Mouse (Mus musculus): ENCODE measurements around the gene Kcnj15. TPM values are rescaled to one million over a fixed set of nuclear protein-coding genes. Genes with fewer than 3 reads are reported as not detected.

Gene Kcnj15
- total RNA-seq, 4 experiments from 2014 or later: 0.63 to 0.97 (median 0.79) TPM

GRCm38 (mm10) chr16:95245499-95245898 is 11.9 kb upstream of the Kcnj15 start:
- DNase-seq (ENCODE audit: low spot score): no peak

- DNase-seq (ENCODE audit: low spot score): no peak
Observed at GRCm38 (mm10) chr16:95248646-95249045, 8.7 kb upstream of the Kcnj15 start.

- no peak for DNase-seq (ENCODE audit: low spot score)
Observed at GRCm38 (mm10) chr16:95256648-95257047, 710 bp upstream of the Kcnj15 start.

- DNase-seq (ENCODE audit: low spot score): no peak
Observed at GRCm38 (mm10) chr16:95258100-95258499, 742 bp downstream of the Kcnj15 start.

GRCm38 (mm10) chr16:95259505-95259904 is 2.1 kb downstream of the Kcnj15 start:
- no peak for DNase-seq (ENCODE audit: low spot score)

GRCm38 (mm10) chr16:95260693-95261092 is 3.3 kb downstream of the Kcnj15 start:
- DNase-seq (ENCODE audit: low spot score): no peak

GRCm38 (mm10) chr16:95261807-95262206 is 4.4 kb downstream of the Kcnj15 start:
- no peak for DNase-seq (ENCODE audit: low spot score)

- no peak for DNase-seq (ENCODE audit: low spot score)
Observed at GRCm38 (mm10) chr16:95262706-95263363, 5.5 kb downstream of the Kcnj15 start.

GRCm38 (mm10) chr16:95264324-95264723 is 7.0 kb downstream of the Kcnj15 start:
- DNase-seq (ENCODE audit: low spot score): no peak

- DNase-seq (ENCODE audit: low spot score): no peak
Observed at GRCm38 (mm10) chr16:95267481-95268183, 10.3 kb downstream of the Kcnj15 start.

GRCm38 (mm10) chr16:95269610-95270009 is 12.3 kb downstream of the Kcnj15 start:
- no peak for DNase-seq (ENCODE audit: low spot score)

- no peak for DNase-seq (ENCODE audit: low spot score)
Observed at GRCm38 (mm10) chr16:95273101-95273500, 15.7 kb downstream of the Kcnj15 start.

GRCm38 (mm10) chr16:95275713-95276502 is 18.6 kb downstream of the Kcnj15 start:
- DNase-seq (ENCODE audit: low spot score): no peak

- DNase-seq (ENCODE audit: low spot score): no peak
Observed at GRCm38 (mm10) chr16:95279015-95279414, 21.7 kb downstream of the Kcnj15 start.

GRCm38 (mm10) chr16:95280338-95280737 is 23.0 kb downstream of the Kcnj15 start:
- DNase-seq (ENCODE audit: low spot score): no peak

- DNase-seq (ENCODE audit: low spot score): no peak
Observed at GRCm38 (mm10) chr16:95283369-95283768, 26.0 kb downstream of the Kcnj15 start.

- DNase-seq (ENCODE audit: low spot score): no peak
Observed at GRCm38 (mm10) chr16:95284085-95284727, 26.8 kb downstream of the Kcnj15 start.

- DNase-seq (ENCODE audit: low spot score): no peak
Observed at GRCm38 (mm10) chr16:95285043-95285442, 27.7 kb downstream of the Kcnj15 start.

- no peak for DNase-seq (ENCODE audit: low spot score)
Observed at GRCm38 (mm10) chr16:95285767-95286166, 28.4 kb downstream of the Kcnj15 start.

GRCm38 (mm10) chr16:95287656-95288055 is 30.3 kb downstream of the Kcnj15 start:
- no peak for DNase-seq (ENCODE audit: low spot score)

- DNase-seq (ENCODE audit: low spot score): no peak
Observed at GRCm38 (mm10) chr16:95289375-95289774, 32.0 kb downstream of the Kcnj15 start.
